Mouse (Mus musculus) gastrocnemius, postnatal 10 days (tissue): ENCODE measurements around the gene Kmt2b. TPM values are rescaled to one million over a fixed set of nuclear protein-coding genes. Genes with fewer than 3 reads are reported as not detected.

Source experiments
- DNase-seq: peaks from one replicate; pipeline ENCODE4 v3.0.0; 2021; ENCODE audit warnings: mixed read lengths
- total RNA-seq, 2 experiments: library from RNA; stranded (reverse); gene quantifications; 2 replicates each; pipeline ENCODE4 v1.2.3; 2021

Kmt2b gene
- total RNA-seq, 2 experiments from 2014 or later, result 21.4 to 26.8 TPM

- no peak for DNase-seq
These were observed 22.5 kb downstream of the Kmt2b start for GRCm38 (mm10) chr7:30566033-30566432.

- no peak for DNase-seq
These were observed 23.5 kb downstream of the Kmt2b start, which contains the start of gene Igflr1 for GRCm38 (mm10) chr7:30564970-30565571. Gene Igflr1, plus strand, starts transcription at chr7:30565427.

- no peak for DNase-seq
These were observed 24.6 kb downstream of the Kmt2b start for GRCm38 (mm10) chr7:30563906-30564280.

GRCm38 (mm10) chr7:30563117-30563905 lies 25.2 kb downstream of the Kmt2b start, which contains the start of the genes U2af1l4, Gm49396 and Psenen:
Gene U2af1l4, plus strand, starts transcription at chr7:30563301.
Gene Gm49396, plus strand, starts transcription at chr7:30563344.
Gene Psenen, minus strand, starts transcription at chr7:30563627.
- peak; percentile 95 for DNase-seq

GRCm38 (mm10) chr7:30562526-30563116 lies 25.9 kb downstream of the Kmt2b start:
- no peak for DNase-seq

- DNase-seq, result no peak
These were observed 28.2 kb downstream of the Kmt2b start for GRCm38 (mm10) chr7:30560296-30560695.

GRCm38 (mm10) chr7:30559443-30559954 lies 29.0 kb downstream of the Kmt2b start, which contains the start of gene Lin37:
Gene Lin37, minus strand, starts transcription at chr7:30559838.
- DNase-seq, result peak; percentile 89

- DNase-seq, result no peak
These were observed 29.7 kb downstream of the Kmt2b start for GRCm38 (mm10) chr7:30558656-30559442.

- DNase-seq, result no peak
These were observed 30.5 kb downstream of the Kmt2b start for GRCm38 (mm10) chr7:30557901-30558514.

- DNase-seq, result no peak
These were observed 31.5 kb downstream of the Kmt2b start for GRCm38 (mm10) chr7:30556894-30557536.

- DNase-seq, result no peak
These were observed 34.5 kb downstream of the Kmt2b start for GRCm38 (mm10) chr7:30553810-30554584.

- DNase-seq, result peak; percentile 72
These were observed 35.4 kb downstream of the Kmt2b start for GRCm38 (mm10) chr7:30553021-30553589.

- DNase-seq, result peak; percentile 95
These were observed 36.2 kb downstream of the Kmt2b start, which contains the start of the genes Hspb6 and Proser3 for GRCm38 (mm10) chr7:30552102-30553020. Gene Hspb6, plus strand, starts transcription at chr7:30552178. Gene Proser3, minus strand, starts transcription at chr7:30552299.

- DNase-seq, result no peak
These were observed 37.0 kb downstream of the Kmt2b start for GRCm38 (mm10) chr7:30551445-30552101.

GRCm38 (mm10) chr7:30550603-30551002 lies 37.9 kb downstream of the Kmt2b start:
- no peak for DNase-seq

GRCm38 (mm10) chr7:30549880-30550279 lies 38.6 kb downstream of the Kmt2b start:
- no peak for DNase-seq

- DNase-seq, result no peak
These were observed 44.2 kb downstream of the Kmt2b start for GRCm38 (mm10) chr7:30544327-30544726.

- DNase-seq, result no peak
These were observed 48.0 kb downstream of the Kmt2b start for GRCm38 (mm10) chr7:30540572-30540971.
